Mouse (Mus musculus): ENCODE results near the gene Vwa2.

- no peak for TF ChIP-seq EP300 (IDR thresholded peaks at IDR 0.05; ENCODE audit: low read depth in 1 of 2, low read length in 2 of 2)
- TF ChIP-seq KAT2A (conservative IDR thresholded peaks at IDR 0.05; ENCODE audit: low read depth, low read length) = no peak
- TF ChIP-seq E2F4 (IDR thresholded peaks at IDR 0.05; ENCODE audit: borderline replicate concordance, low read depth, low read length) = no peak
- TF ChIP-seq CTCF (IDR thresholded peaks at IDR 0.05 in 2 of 3, conservative IDR thresholded peaks at IDR 0.05 in 1 of 3; ENCODE audit: control insufficient read depth in 1 of 3, insufficient read depth in 1 of 3, low read depth in 2 of 3, low read length in 3 of 3, poor library complexity in 1 of 3, severe bottlenecking in 1 of 3) = peak; percentile 33 to 48 (median 35); a peak in 4 of 6 replicates
- no peak for TF ChIP-seq MAFK (IDR thresholded peaks at IDR 0.05; ENCODE audit: borderline replicate concordance, low read depth, low read length)
- TF ChIP-seq TCF12 (IDR thresholded peaks at IDR 0.05; ENCODE audit: low read depth, low read length) = no peak
- TF ChIP-seq GATA1 (IDR thresholded peaks at IDR 0.05; ENCODE audit: low read depth, low read length) = no peak
- no peak for TF ChIP-seq POLR2AphosphoS2 (IDR thresholded peaks at IDR 0.05; ENCODE audit: low read length)
Measured at GRCm38 (mm10) chr19:56935777-56936176, 61.7 kb downstream of the Vwa2 start.

Measured in MEL (cell line).